17 mouse cellular contexts compared by ENCODE assay signal in the genomic region with DNA sequence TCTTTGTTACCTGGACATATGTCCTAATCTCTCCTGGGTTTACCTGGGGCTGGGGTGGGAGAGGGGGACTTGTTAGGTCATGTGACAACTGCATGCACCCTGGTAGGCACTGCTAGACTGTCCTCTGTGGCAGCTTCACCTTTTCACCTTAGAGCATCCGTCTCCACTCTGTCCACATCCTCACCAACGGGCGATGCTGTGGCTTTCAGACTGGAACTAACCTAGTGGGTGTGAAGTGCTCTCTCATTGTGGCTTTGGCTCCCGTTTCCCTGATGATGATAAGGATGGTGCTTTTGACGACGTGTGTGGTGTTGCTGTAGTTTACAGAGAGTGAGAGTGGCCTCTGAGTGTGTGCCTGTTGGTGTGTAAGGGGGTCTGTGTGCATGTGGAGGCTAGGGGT. TPM values are rescaled to one million over a fixed set of nuclear protein-coding genes. Genes with fewer than 3 reads are reported as not detected.
DNase-seq lines count a peak whose midpoint lies in the region; ATAC-seq lines count a peak whose summit lies in the region.
"Had no signal": no experiment of that assay in that cellular context is flagged by ENCODE, and none has a peak within 500 bp of the region (broad histone marks: within the 10 kb centered on the region; RNA-seq: fewer than 3 reads in every experiment).

No protein-coding gene starts in this region.

- peak overlapping the region; percentile 25; the same call in 1 of the 2 replicates for H3K4me2 ChIP-seq in hindbrain, embryonic 14.5 days (replicated peaks)
- H3K4me2 ChIP-seq in neural tube, embryonic 14.5 days (ENCODE audit: low read depth, low read length) = 0 out of 2 replicates have a peak overlapping the region, but pooled peaks have one; percentile 8
- H3K4me2 ChIP-seq: heart, embryonic 15.5 days; limb, embryonic 13.5 days had no signal

- no peaks in the 10 kb centered on the region for H3K27me3 ChIP-seq in hindbrain, embryonic 14.5 days (ENCODE audit: control insufficient read depth, insufficient read depth, low read length)
- H3K27me3 ChIP-seq in hindbrain, embryonic 10.5 days (ENCODE audit: insufficient read depth, poor library complexity, severe bottlenecking) = peaks cover 3% of the 10 kb centered on the region; the same call in 1 of the 2 replicates
- no peaks in the 10 kb centered on the region for H3K27me3 ChIP-seq in neural tube, embryonic 14.5 days (ENCODE audit: control insufficient read depth, insufficient read depth, low read length)
- H3K27me3 ChIP-seq: heart, embryonic 15.5 days; limb, embryonic 13.5 days; midbrain, embryonic 15.5 days had no signal

- no peaks in the 10 kb centered on the region for H3K36me3 ChIP-seq in hindbrain, embryonic 14.5 days (replicated peaks; ENCODE audit: control insufficient read depth, insufficient read depth)
- H3K36me3 ChIP-seq in hindbrain, embryonic 10.5 days = no peaks in the 10 kb centered on the region
- H3K36me3 ChIP-seq in neural tube, embryonic 14.5 days (ENCODE audit: control insufficient read depth, insufficient read depth, low read length) = no peaks in the 10 kb centered on the region
- H3K36me3 ChIP-seq: heart, embryonic 15.5 days; limb, embryonic 13.5 days; midbrain, embryonic 15.5 days had no signal

- H3K4me1 ChIP-seq in hindbrain, embryonic 14.5 days (replicated peaks; ENCODE audit: control insufficient read depth, insufficient read depth, low read length) = no peaks in the 10 kb centered on the region
- H3K4me1 ChIP-seq in hindbrain, embryonic 10.5 days (replicated peaks) = peaks cover 15% of the 10 kb centered on the region
- H3K4me1 ChIP-seq in neural tube, embryonic 14.5 days (ENCODE audit: control insufficient read depth, insufficient read depth, low read length) = peaks cover 2% of the 10 kb centered on the region; the same call in 1 of the 2 replicates
- H3K4me1 ChIP-seq: limb, embryonic 13.5 days; midbrain, embryonic 15.5 days had no signal

- 85% methylated on average over 6 of the region's 6 CpGs for WGBS in hindbrain, embryonic 14.5 days
- 90% methylated on average over 6 of the region's 6 CpGs for WGBS in hindbrain, embryonic 10.5 days
- WGBS in neural tube, embryonic 14.5 days = 84% methylated on average over 6 of the region's 6 CpGs

- no peak for DNase-seq in hindbrain, embryonic 14.5 days (ENCODE audit: low spot score)
- DNase-seq in hindbrain, embryonic 10.5 days (ENCODE audit: low spot score) = no peak
- DNase-seq in thymus, postnatal 14 days = no peak
- DNase-seq in heart, adult 9 months (ENCODE audit: low spot score in 2 of 2) = no peak
- DNase-seq in lung, postnatal 4 days = no peak
- DNase-seq: B cell, adult 2 months; cerebellum, adult 11 months; cerebellum, postnatal 36 days; heart, adult 11 months; retina, postnatal 1 day had no signal

- no peak for ATAC-seq in hindbrain, embryonic 14.5 days (ENCODE audit: low FRiP score)
- ATAC-seq in activated CD4-positive, CD25-positive, alpha-beta regulatory T cell, adult 4 months = peak; percentile 61
- peak; percentile 49 for ATAC-seq in inflammation-experienced regulatory T-cells, adult 6 months
- ATAC-seq in neural tube, embryonic 14.5 days (ENCODE audit: low read depth) = no peak
- ATAC-seq: midbrain, embryonic 15.5 days had no signal

- H3K9ac ChIP-seq in hindbrain, embryonic 14.5 days = no peak overlapping the region
- no peak overlapping the region for H3K9ac ChIP-seq in neural tube, embryonic 14.5 days (replicated peaks; ENCODE audit: low read depth, low read length)
- H3K9ac ChIP-seq: heart, embryonic 15.5 days; limb, embryonic 13.5 days; midbrain, embryonic 15.5 days had no signal

- no peaks in the 10 kb centered on the region for H3K9me3 ChIP-seq in hindbrain, embryonic 14.5 days (ENCODE audit: control insufficient read depth, low read length)
- no peaks in the 10 kb centered on the region for H3K9me3 ChIP-seq in hindbrain, embryonic 10.5 days
- no peaks in the 10 kb centered on the region for H3K9me3 ChIP-seq in neural tube, embryonic 14.5 days (ENCODE audit: control insufficient read depth, low read length)
- H3K9me3 ChIP-seq: heart, embryonic 15.5 days; limb, embryonic 13.5 days; midbrain, embryonic 15.5 days had no signal

- no peak overlapping the region for H3K4me3 ChIP-seq in hindbrain, embryonic 14.5 days (replicated peaks; ENCODE audit: low read length)
- H3K4me3 ChIP-seq in hindbrain, embryonic 10.5 days = no peak overlapping the region
- H3K4me3 ChIP-seq in neural tube, embryonic 14.5 days (ENCODE audit: low read depth, low read length) = no peak overlapping the region
- H3K4me3 ChIP-seq: heart, embryonic 15.5 days; limb, embryonic 13.5 days; midbrain, embryonic 15.5 days had no signal

- H3K27ac ChIP-seq in hindbrain, embryonic 14.5 days = no peak overlapping the region
- H3K27ac ChIP-seq in hindbrain, embryonic 10.5 days = no peak overlapping the region
- H3K27ac ChIP-seq in neural tube, embryonic 14.5 days (ENCODE audit: low read depth, low read length) = no peak overlapping the region
- H3K27ac ChIP-seq: heart, embryonic 15.5 days; kidney, postnatal 0 days; limb, embryonic 13.5 days; midbrain, embryonic 15.5 days had no signal

RNA-seq across cellular contexts. Expression of a gene that starts 1.6 kb away (rescaled TPM):
- polyA plus RNA-seq in hindbrain, embryonic 14.5 days (2014; fragmentation: Nextera tagmentation; extraction: Ambion mirVana) = 3.7 and 4.0 TPM in 2 replicates
- polyA plus RNA-seq in hindbrain, embryonic 10.5 days (2016; fragmentation: Nextera tagmentation; extraction: Ambion mirVana) = 0.73 and 2.1 TPM in 2 replicates
- polyA plus RNA-seq in activated CD4-positive, CD25-positive, alpha-beta regulatory T cell, adult 4 months (2017; shearing (Covaris generic)) = 10 to 100 TPM; 62.3 to 85.8 TPM
- 100 to 1,000 TPM in 1 of 3 experiments, 10 to 100 TPM in 2; 53.2 to 109 (median 90.0) TPM for polyA plus RNA-seq in inflammation-experienced regulatory T-cells, adult 6 months (2017; shearing (Covaris generic))
- 3.2 and 5.3 TPM in 2 replicates for polyA plus RNA-seq in neural tube, embryonic 14.5 days (2014; fragmentation: Nextera tagmentation; extraction: Ambion mirVana)

RNA-seq across cellular contexts. Expression of a gene that starts 31.0 kb away (rescaled TPM):
- polyA plus RNA-seq in hindbrain, embryonic 14.5 days (2014; fragmentation: Nextera tagmentation; extraction: Ambion mirVana) = 60.5 and 61.9 TPM in 2 replicates
- 39.6 and 45.3 TPM in 2 replicates for polyA plus RNA-seq in hindbrain, embryonic 10.5 days (2016; fragmentation: Nextera tagmentation; extraction: Ambion mirVana)
- polyA plus RNA-seq in activated CD4-positive, CD25-positive, alpha-beta regulatory T cell, adult 4 months (2017; shearing (Covaris generic)) = 1 to 10 TPM; 2.1 to 6.2 TPM
- polyA plus RNA-seq in inflammation-experienced regulatory T-cells, adult 6 months (2017; shearing (Covaris generic)) = 1 to 10 TPM; 3.0 to 8.2 (median 6.3) TPM
- 55.4 and 68.6 TPM in 2 replicates for polyA plus RNA-seq in neural tube, embryonic 14.5 days (2014; fragmentation: Nextera tagmentation; extraction: Ambion mirVana)

Comparison
In these comparisons a context has a peak if more than half of its experiments do, and no peak if none do; other contexts are left out.
1. ATAC-seq: peak in activated CD4-positive, CD25-positive, alpha-beta regulatory T cell, adult 4 months (single experiment) and inflammation-experienced regulatory T-cells, adult 6 months (single experiment); none in hindbrain, embryonic 14.5 days (single experiment) and neural tube, embryonic 14.5 days (single experiment).